Mouse (Mus musculus): Measurements from ENCODE around the gene Kidins220.

Gene Kidins220

DNA sequence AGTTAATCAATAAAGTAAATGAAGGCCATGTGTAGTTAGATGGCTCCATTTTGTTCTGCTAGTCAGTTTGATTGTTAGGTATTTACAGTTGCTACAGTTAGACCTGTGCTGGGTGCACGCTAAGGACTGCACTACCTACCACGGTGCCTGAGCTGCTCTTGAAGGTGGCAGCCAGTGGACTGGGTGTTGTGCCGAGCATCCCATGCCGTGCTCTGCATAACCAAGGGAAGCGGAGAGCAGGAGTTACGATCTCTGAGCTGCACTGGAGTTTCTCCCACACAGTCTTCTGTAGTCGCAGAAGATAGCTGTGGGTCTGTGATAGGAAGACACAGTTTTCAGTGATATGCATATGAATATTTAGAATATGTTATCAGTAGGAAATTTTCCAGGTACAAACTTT, 51.6 kb downstream of the Kidins220 start:
- no peak for DNase-seq (ENCODE audit: low spot score)

GRCm38 (mm10) chr12:25027416-25027815, 52.7 kb downstream of the Kidins220 start:
- DNase-seq (ENCODE audit: low spot score), result peak; percentile 72

GRCm38 (mm10) chr12:25033662-25034337, 59.1 kb downstream of the Kidins220 start:
- DNase-seq (ENCODE audit: low spot score), result peak; percentile 48

DNA sequence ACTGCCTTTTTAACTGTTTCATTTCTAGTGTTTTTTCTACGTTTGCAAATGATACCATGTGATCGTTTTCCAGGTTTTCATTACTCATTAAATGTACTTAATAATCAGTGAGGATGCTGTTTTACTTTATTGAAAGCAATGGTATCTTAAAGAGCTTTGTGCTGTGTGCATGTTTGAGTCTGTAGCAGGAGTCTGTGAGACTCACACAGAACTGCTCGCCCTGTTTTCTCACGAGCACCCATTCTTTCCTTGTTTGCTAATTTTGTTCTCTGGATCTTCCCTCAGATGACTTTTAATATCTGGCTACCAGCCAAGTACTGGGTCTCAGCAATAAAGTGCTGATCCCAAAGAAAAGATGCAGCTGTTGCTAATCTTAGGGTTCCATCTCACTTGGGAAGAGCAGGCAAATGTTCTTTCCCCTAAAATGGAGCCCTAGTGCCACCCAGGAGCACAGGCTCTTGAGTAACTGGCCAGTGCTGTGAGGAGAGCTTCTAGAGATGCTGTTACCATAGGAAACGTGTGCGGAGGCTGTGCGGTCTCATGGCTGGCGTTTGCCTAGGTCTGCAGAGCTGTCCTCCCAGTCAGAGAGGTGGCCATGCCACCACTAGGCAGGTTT, 59.7 kb downstream of the Kidins220 start:
- DNase-seq (ENCODE audit: low spot score), result no peak

GRCm38 (mm10) chr12:25036024-25036423, 61.3 kb downstream of the Kidins220 start:
- no peak for DNase-seq (ENCODE audit: low spot score)

DNA sequence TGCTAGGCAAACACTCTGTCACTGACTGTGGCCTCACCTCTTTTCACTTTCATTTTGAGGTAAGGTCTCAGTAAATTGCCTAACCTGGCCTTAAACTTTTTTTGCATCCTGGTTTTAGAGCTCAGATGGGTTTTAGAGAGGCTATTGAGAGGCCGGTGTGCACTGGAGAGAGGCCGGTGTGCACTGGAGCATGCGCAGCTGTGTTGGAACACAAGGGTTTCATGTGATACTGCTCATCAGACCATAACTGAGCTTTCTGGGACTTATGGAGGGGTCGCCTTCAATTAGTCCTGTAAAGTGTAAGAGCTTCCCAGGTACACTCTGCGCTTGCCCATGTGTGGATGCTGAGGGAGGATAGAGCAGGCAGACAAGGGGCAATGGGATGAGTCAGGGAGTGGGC, 62.5 kb downstream of the Kidins220 start:
- no peak for DNase-seq (ENCODE audit: low spot score)

DNA sequence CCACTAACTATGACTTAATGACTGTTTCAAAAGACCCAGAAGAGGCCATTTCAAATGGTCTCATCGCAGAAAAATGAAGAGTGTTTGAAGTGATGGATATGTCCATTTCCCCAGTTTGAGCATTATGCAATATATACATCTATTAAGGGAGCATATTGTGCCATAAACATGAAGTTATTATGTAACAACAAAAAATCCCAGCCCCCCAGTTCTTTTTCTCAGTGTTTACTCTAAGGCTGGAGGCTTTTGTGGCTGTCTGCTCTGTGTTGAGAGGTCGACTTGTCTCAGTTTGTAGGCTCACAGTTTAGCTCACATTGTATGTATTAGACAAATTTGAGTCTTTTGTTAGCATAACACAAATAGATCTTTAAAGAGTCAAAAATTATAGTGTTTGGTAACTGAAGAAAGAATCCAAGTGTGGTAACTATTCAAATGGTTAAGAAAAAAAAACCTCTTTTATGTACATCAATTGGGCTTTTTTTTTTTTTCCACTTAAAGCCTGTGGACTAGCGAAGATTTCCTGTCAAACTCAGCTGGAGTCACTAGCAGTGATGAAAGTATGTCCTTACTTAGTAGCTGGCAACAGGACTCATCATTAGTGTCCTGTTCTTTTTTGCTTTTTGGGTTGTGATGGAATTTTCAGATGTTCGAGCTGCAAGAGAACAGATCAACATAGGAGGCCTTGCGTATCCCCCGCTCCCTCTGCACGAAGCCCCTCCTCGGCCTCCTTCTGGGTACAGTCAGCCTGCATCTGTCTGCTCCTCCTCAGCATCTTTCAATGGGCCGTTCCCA, 63.2 kb downstream of the Kidins220 start:
- no peak for DNase-seq (ENCODE audit: low spot score)

- no peak for DNase-seq (ENCODE audit: low spot score)
Observed at GRCm38 (mm10) chr12:25044056-25044455, 69.3 kb downstream of the Kidins220 start.

DNA sequence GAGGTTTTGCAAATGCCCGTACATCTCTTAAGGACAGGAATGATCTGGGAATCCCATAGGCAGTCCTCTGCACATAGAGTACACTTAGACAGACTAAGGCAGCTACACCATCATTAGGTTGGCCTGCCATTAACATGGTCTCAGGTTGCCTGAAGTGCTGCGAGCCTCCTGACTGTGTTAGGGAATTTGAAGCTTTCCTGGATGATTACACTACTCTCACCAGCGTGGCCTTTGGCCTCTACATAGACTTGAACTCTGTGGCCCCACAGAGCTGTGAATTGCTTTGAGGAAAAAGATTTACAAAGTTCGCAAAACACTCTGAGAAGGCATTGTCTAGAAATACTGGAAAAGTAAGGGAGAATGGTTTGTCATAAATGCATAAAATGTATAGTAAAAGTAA, 69.9 kb downstream of the Kidins220 start:
- DNase-seq (ENCODE audit: low spot score), result no peak

DNA sequence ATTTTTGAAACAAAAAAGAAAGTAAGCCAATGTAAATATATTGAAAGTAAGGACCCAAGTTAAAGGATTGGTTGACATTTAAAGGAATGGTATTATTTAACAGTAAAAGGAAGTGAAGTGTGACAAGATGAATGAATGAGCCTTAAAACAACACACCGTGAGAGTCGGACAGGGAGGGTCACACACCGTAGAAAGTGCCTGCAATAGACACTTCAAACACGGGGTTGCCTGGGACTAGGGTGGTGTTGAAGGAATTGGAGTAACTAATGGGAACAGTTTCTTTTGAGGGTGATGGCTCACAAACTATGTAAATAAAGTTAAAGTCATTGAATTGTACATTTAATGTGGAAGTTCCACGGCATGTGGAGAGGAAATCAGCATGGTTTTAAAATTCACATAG, 74.5 kb downstream of the Kidins220 start:
- DNase-seq (ENCODE audit: low spot score), result no peak

DNA sequence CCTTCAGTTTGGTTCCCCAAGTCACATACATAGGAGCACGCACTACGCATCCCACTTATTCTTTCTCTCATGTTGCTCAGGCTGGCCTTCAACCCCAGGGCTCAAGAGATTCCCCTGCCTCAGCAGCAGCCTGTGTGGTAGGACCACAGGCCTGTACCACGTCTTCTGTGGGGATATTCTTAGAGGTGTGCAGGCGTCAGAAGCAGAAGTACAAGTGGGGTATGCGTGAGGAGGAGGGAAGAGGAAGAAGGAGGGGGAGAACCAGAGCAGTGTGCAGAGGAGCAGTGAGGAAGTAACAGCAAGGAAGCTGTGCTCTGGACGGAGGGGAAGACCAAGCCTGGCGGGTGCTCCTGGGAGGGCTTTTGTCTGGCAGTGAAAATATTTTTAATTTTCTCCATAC, 79.8 kb downstream of the Kidins220 start:
- no peak for DNase-seq (ENCODE audit: low spot score)

GRCm38 (mm10) chr12:25054963-25055362, 80.2 kb downstream of the Kidins220 start:
- DNase-seq (ENCODE audit: low spot score), result no peak

DNA sequence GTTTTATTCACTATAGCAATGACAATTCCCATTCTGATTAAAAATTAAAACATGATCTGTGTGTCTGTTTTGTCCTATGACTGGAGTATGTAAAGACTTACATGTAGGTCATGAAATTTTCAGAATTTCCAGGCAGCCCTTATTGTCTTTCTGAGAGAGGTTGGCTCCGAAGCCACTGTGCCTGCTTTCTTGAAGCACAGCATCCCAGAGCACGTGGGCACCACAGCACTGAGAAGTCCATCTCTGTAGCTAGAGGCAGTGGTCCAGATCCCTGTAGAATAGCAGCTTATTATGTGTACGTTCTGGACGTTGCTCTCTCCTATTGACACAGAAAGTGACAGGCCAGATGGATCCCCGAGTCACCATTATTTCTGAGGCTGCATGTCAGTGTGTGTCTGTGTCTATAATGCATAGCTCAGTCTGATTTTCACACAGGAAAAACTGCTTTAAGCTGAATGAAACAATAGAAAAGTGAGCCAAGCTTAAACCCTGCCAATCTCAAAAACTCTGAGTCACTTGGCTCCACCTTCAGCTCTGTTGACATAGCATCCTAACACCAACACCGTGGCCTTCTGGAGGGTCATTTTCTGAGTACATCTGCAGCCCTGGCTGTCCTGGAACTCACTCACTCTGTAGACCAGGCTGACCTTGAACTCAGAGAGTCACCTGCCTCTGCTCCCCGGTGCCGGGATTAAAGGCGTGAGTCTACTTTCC, 84.9 kb downstream of the Kidins220 start:
- DNase-seq (ENCODE audit: low spot score), result no peak

- no peak for DNase-seq (ENCODE audit: low spot score)
Observed at GRCm38 (mm10) chr12:25060901-25061300, 86.2 kb downstream of the Kidins220 start.

- no peak for DNase-seq (ENCODE audit: low spot score)
Observed at GRCm38 (mm10) chr12:25062264-25062663, 87.5 kb downstream of the Kidins220 start.

DNA sequence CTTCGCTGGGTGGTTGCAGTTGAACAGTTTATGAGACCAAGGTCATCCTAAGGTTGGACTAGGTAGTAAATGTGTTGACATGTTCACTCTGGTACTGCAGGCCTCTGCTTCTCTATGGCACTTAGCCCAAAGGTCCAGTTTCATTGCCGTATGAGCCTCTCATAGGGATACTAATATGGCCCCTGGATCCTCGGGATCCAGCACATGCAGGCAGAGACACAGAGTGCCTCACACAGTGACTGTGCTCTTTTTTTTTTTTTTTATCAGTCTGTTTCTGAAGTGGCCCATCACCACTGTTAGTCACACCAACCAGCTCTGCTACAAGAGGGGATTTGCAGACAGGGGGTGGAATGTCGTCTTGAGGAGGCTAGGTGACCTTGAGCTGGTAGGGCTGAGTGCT, 98.6 kb downstream of the Kidins220 start:
- no peak for DNase-seq (ENCODE audit: low spot score)

DNA sequence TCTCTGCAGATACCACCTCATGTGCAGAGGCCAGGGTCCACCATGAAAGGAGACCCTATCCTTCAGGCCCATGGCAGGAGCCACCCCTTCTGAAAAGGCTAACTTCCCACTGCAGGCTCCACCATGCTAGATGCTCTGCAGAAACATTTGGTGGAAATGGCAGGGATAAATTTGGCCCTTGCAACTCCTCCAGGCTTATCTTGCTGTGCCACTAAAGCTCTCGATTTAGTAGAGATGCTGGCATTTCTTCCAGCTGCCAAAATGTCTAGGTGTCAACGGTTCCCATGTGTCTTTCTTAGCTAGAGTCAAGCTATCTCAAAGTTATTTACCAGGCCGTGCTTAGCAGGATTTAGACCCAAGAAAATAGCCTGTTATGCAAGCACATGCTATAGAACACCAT, 99.6 kb downstream of the Kidins220 start:
- DNase-seq (ENCODE audit: low spot score), result no peak

GRCm38 (mm10) chr12:25083260-25084178, 108.8 kb downstream of the Kidins220 start:
- DNase-seq (ENCODE audit: low spot score), result no peak

- DNase-seq (ENCODE audit: low spot score), result no peak
Observed at GRCm38 (mm10) chr12:25086966-25087365, 112.2 kb downstream of the Kidins220 start.

GRCm38 (mm10) chr12:25089433-25089832, 114.7 kb downstream of the Kidins220 start:
- DNase-seq (ENCODE audit: low spot score), result no peak

- DNase-seq (ENCODE audit: low spot score), result peak; percentile 91
Observed at GRCm38 (mm10) chr12:25092027-25092704, 117.4 kb downstream of the Kidins220 start.

All from layer of hippocampus, adult 11-12 months (tissue).